Comparison of ENCODE assay signal across 30 mouse cellular contexts in genomic region chr4:151081977-151082376, GRCm38 (mm10). TPM values are rescaled to one million over a fixed set of nuclear protein-coding genes. Genes with fewer than 3 reads are reported as not detected.
A peak's percentile ranks its signal among the peaks of the same experiment; 100 is the strongest.
DNase-seq lines count a peak whose midpoint lies in the region; ATAC-seq and TF ChIP-seq lines count a peak whose summit lies in the region.
"Had no signal": no experiment of that assay in that cellular context is flagged by ENCODE, and none has a peak within 500 bp of the region (broad histone marks: within the 10 kb centered on the region; RNA-seq: fewer than 3 reads in every experiment).

No protein-coding gene starts in this region.

- DNase-seq in heart, adult 9 months (ENCODE audit: low spot score in 2 of 2), result no peak
- DNase-seq in heart, postnatal 0 days (ENCODE audit: low spot score), result no peak
- no peak for DNase-seq in heart, postnatal 10 days
- DNase-seq: adrenal gland, postnatal 10 days; cerebellum, adult 11 months; cerebellum, adult 8-10 months; cerebellum, postnatal 14 days; embryo, embryonic 11 days; gastrocnemius, postnatal 10 days; kidney, adult 8-10 months had no signal

- H3K4me1 ChIP-seq in heart, embryonic 12.5 days (replicated peaks), result peaks cover 34% of the 10 kb centered on the region
- 0 out of 2 replicates have a peak, but pooled peaks cover 7% of the 10 kb centered on the region for H3K4me1 ChIP-seq in heart, postnatal 0 days (ENCODE audit: control insufficient read depth, insufficient read depth)
- H3K4me1 ChIP-seq in E14TG2a.4 (replicated peaks; ENCODE audit: low read depth, low read length), result peaks cover 40% of the 10 kb centered on the region
- H3K4me1 ChIP-seq: embryonic facial prominence, embryonic 15.5 days; forebrain, embryonic 10.5 days; hindbrain, embryonic 10.5 days; hindbrain, embryonic 15.5 days had no signal

- H3K9me3 ChIP-seq in heart, embryonic 12.5 days (replicated peaks), result no peaks in the 10 kb centered on the region
- no peaks in the 10 kb centered on the region for H3K9me3 ChIP-seq in heart, postnatal 0 days (replicated peaks; ENCODE audit: control insufficient read depth, low read length)
- H3K9me3 ChIP-seq in E14TG2a.4 (ENCODE audit: low read length), result no peaks in the 10 kb centered on the region
- H3K9me3 ChIP-seq: embryonic facial prominence, embryonic 15.5 days; forebrain, embryonic 10.5 days; hindbrain, embryonic 10.5 days; hindbrain, embryonic 15.5 days had no signal

- peak overlapping the region; percentile 91; the same call in 1 of the 2 replicates for H3K27ac ChIP-seq in heart, embryonic 12.5 days (ENCODE audit: poor library complexity, severe bottlenecking)
- peak overlapping the region; percentile 87 for H3K27ac ChIP-seq in heart, postnatal 0 days (ENCODE audit: low read depth)
- H3K27ac ChIP-seq: embryonic facial prominence, embryonic 15.5 days; forebrain, embryonic 10.5 days; hindbrain, embryonic 10.5 days; hindbrain, embryonic 15.5 days had no signal

- no peak overlapping the region for H3K9ac ChIP-seq in heart, embryonic 12.5 days
- H3K9ac ChIP-seq in heart, postnatal 0 days (replicated peaks; ENCODE audit: low read depth, low read length), result 0 out of 2 replicates have a peak overlapping the region, but pooled peaks have one; percentile 5
- H3K9ac ChIP-seq: embryonic facial prominence, embryonic 15.5 days; hindbrain, embryonic 15.5 days had no signal

- peak overlapping the region; percentile 12 for H3ac ChIP-seq in C2C12 (ENCODE audit: control insufficient read depth, insufficient read length, low read depth)

- WGBS in heart, embryonic 12.5 days, result 88% methylated on average over 13 of the region's 13 CpGs
- 85% methylated on average over 13 of the region's 13 CpGs for WGBS in heart, postnatal 0 days

- H3K79me2 ChIP-seq in C2C12 (ENCODE audit: control insufficient read depth, insufficient read depth), result no peaks in the 10 kb centered on the region

- intact Hi-C loops in heart, postnatal 10 days (cut with DNase I), result no loop called here

- no peak overlapping the region for H3K4me3 ChIP-seq in heart, embryonic 12.5 days
- H3K4me3 ChIP-seq in heart, postnatal 0 days (ENCODE audit: low read depth, low read length), result no peak overlapping the region
- H3K4me3 ChIP-seq in C2C12 (ENCODE audit: insufficient read depth, poor library complexity, severe bottlenecking), result no peak overlapping the region
- 0 out of 2 replicates have a peak overlapping the region, but pooled peaks have one; percentile 3 for H3K4me3 ChIP-seq in E14TG2a.4 (replicated peaks; ENCODE audit: low read length)
- H3K4me3 ChIP-seq: embryonic facial prominence, embryonic 15.5 days; erythroblast, embryonic 14.5 days; forebrain, embryonic 10.5 days; hindbrain, embryonic 10.5 days; hindbrain, embryonic 15.5 days had no signal

- no peak overlapping the region for H3K4me2 ChIP-seq in heart, embryonic 12.5 days
- no peak overlapping the region for H3K4me2 ChIP-seq in heart, postnatal 0 days (ENCODE audit: low read depth, low read length)
- H3K4me2 ChIP-seq: embryonic facial prominence, embryonic 15.5 days; hindbrain, embryonic 15.5 days had no signal

- no peaks in the 10 kb centered on the region for H3K27me3 ChIP-seq in heart, embryonic 12.5 days (replicated peaks)
- no peaks in the 10 kb centered on the region for H3K27me3 ChIP-seq in heart, postnatal 0 days (ENCODE audit: control insufficient read depth, insufficient read depth, low read length)
- peaks cover 44% of the 10 kb centered on the region for H3K27me3 ChIP-seq in C2C12 (ENCODE audit: control insufficient read depth, insufficient read depth, insufficient read length)
- H3K27me3 ChIP-seq in E14TG2a.4 (ENCODE audit: insufficient read depth, low read length), result no peaks in the 10 kb centered on the region
- H3K27me3 ChIP-seq: embryonic facial prominence, embryonic 15.5 days; hindbrain, embryonic 15.5 days had no signal

- peaks cover 65% of the 10 kb centered on the region for H3K36me3 ChIP-seq in heart, embryonic 12.5 days
- peaks cover 37% of the 10 kb centered on the region for H3K36me3 ChIP-seq in heart, postnatal 0 days (replicated peaks; ENCODE audit: control insufficient read depth, insufficient read depth, low read length)
- H3K36me3 ChIP-seq in C2C12 (ENCODE audit: control insufficient read depth, insufficient read depth), result no peaks in the 10 kb centered on the region
- peaks cover 75% of the 10 kb centered on the region for H3K36me3 ChIP-seq in E14TG2a.4 (ENCODE audit: insufficient read depth, low read length)

- H3K79me3 ChIP-seq in C2C12 (ENCODE audit: low read depth), result no peaks in the 10 kb centered on the region

- TF ChIP-seq CTCF in heart, postnatal 0 days (IDR thresholded peaks at IDR 0.05; ENCODE audit: low read depth), result no peak
- TF ChIP-seq CTCF in C2C12 (IDR thresholded peaks at IDR 0.05; ENCODE audit: control insufficient read depth, insufficient read depth, insufficient read length), result no peak
- no peak for TF ChIP-seq CTCF in E14TG2a.4 (conservative IDR thresholded peaks at IDR 0.05; ENCODE audit: low read length)

- TF ChIP-seq EP300 in heart, postnatal 0 days (IDR thresholded peaks at IDR 0.05; ENCODE audit: low read depth), result no peak

- no peak for ATAC-seq in heart, embryonic 12.5 days (ENCODE audit: insufficient number of reproducible peaks, low FRiP score)
- no peak for ATAC-seq in heart, postnatal 0 days (ENCODE audit: insufficient read depth, low read depth)
- ATAC-seq: CD4-positive, CD25-positive, alpha-beta regulatory T cell, adult 4 months; forebrain, embryonic 14.5 days; inflammation-experienced regulatory T-cells, adult 6 months; intestine, postnatal 0 days had no signal

TF ChIP-seq in C2C12, 6 proteins besides CTCF, POLR2A, EP300 and RAD21:
- TF ChIP-seq MAX (IDR thresholded peaks at IDR 0.05), result no peak

RNA-seq across cellular contexts. Expression of gene Gm13090, which starts 7.4 kb away (rescaled TPM):
- not detected in 2 replicates for polyA plus RNA-seq in heart, embryonic 12.5 days (2016; fragmentation: Nextera tagmentation; extraction: Ambion mirVana)
- not detected in 2 replicates for total RNA-seq in heart, postnatal 0 days (2014; rRNA removed; ENCODE audit: low replicate concordance)
- polyA plus RNA-seq in heart, postnatal 0 days (2015; fragmentation: Nextera tagmentation; extraction: Ambion mirVana), result 0.26 TPM in 1 of 2 replicates, not detected in the other
- total RNA-seq in heart, postnatal 10 days (2021), result not detected
- not detected for polyA plus RNA-seq in C2C12 (2012; fragmentation: generic; extraction: Trizol)
- total RNA-seq: adrenal gland, postnatal 10 days; adrenal gland, postnatal 4 days; common myeloid progenitor, adult 5-6 weeks; gastrocnemius, postnatal 10 days; gastrocnemius, postnatal 4 days; MEL had no signal
- polyA plus RNA-seq: brain, embryonic 14.5 days; CD4-positive, CD25-positive, alpha-beta regulatory T cell, adult 4 months; embryonic facial prominence, embryonic 11.5 days; embryonic facial prominence, embryonic 15.5 days; erythroblast, embryonic 14.5 days; forebrain, embryonic 10.5 days; forebrain, embryonic 14.5 days; frontal cortex, adult 2 months; heart, embryonic 14.5 days; hindbrain, embryonic 10.5 days; hindbrain, embryonic 15.5 days; inflammation-experienced regulatory T-cells, adult 6 months; intestine, postnatal 0 days had no signal

RNA-seq across cellular contexts. Expression of gene Vamp3, which starts 24.2 kb away (rescaled TPM):
- polyA plus RNA-seq in heart, embryonic 12.5 days (2016; fragmentation: Nextera tagmentation; extraction: Ambion mirVana), result 100 and 109 TPM in 2 replicates
- total RNA-seq in heart, postnatal 0 days (2014; rRNA removed; ENCODE audit: low replicate concordance), result 63.6 and 75.8 TPM in 2 replicates
- 82.3 and 83.2 TPM in 2 replicates for polyA plus RNA-seq in heart, postnatal 0 days (2015; fragmentation: Nextera tagmentation; extraction: Ambion mirVana)
- total RNA-seq in heart, postnatal 10 days (2021), result 10 to 100 TPM; 79.9 to 84.5 TPM
- 40.4 TPM for polyA plus RNA-seq in C2C12 (2012; fragmentation: generic; extraction: Trizol)

RNA-seq across cellular contexts. Expression of gene Per3, which starts 37.5 kb away (rescaled TPM):
- 7.2 and 8.7 TPM in 2 replicates for polyA plus RNA-seq in heart, embryonic 12.5 days (2016; fragmentation: Nextera tagmentation; extraction: Ambion mirVana)
- total RNA-seq in heart, postnatal 0 days (2014; rRNA removed; ENCODE audit: low replicate concordance), result 14.4 and 28.7 TPM in 2 replicates
- polyA plus RNA-seq in heart, postnatal 0 days (2015; fragmentation: Nextera tagmentation; extraction: Ambion mirVana), result 13.4 and 17.3 TPM in 2 replicates
- total RNA-seq in heart, postnatal 10 days (2021), result 10 to 100 TPM; 16.2 TPM
- 1.6 TPM for polyA plus RNA-seq in C2C12 (2012; fragmentation: generic; extraction: Trizol)
